Mouse (Mus musculus) megakaryocyte, embryonic 14.5 days (primary cell): ENCODE measurements around the gene Cldn10. TPM values are rescaled to one million over a fixed set of nuclear protein-coding genes. Genes with fewer than 3 reads are reported as not detected.

Experiments
- H3K27me3 ChIP-seq: replicated peaks from 2 replicates; pipeline ENCODE3; 2012; ENCODE audit warnings: inconsistent platforms
- H3K36me3 ChIP-seq: replicated peaks from 2 replicates; pipeline ENCODE3; 2012; ENCODE audit warnings: low read length, inconsistent platforms, mixed read lengths
- H3K4me1 ChIP-seq: 2 replicates; pipeline ENCODE4 v1.6.1; 2012; ENCODE audit warnings: inconsistent platforms
- H3K4me3 ChIP-seq: replicated peaks from 2 replicates; pipeline ENCODE3; 2012; ENCODE audit warnings: moderate library complexity, mild to moderate bottlenecking, inconsistent platforms
- H3K9me3 ChIP-seq: 2 replicates; pipeline ENCODE4 v1.6.1; 2012; ENCODE audit warnings: inconsistent platforms
- FLI1 ChIP-seq: IDR thresholded peaks from 2 replicates; pipeline ENCODE4 v1.6.1; 2012; ENCODE audit warnings: low read length, inconsistent platforms, mixed read lengths
- GATA1 ChIP-seq: IDR thresholded peaks from 3 replicates; pipeline ENCODE4 v1.6.1; 2012; ENCODE audit warnings: mixed read lengths, low read length, inconsistent platforms, borderline replicate concordance
- polyA plus RNA-seq: library from polyadenylated mRNA; stranded (reverse); fragments of >175 nt; gene quantifications from 2 replicates; pipeline ENCODE4 v1.2.3, GENCODE M21; 2012; ENCODE audit warnings: low replicate concordance; ENCODE audit not compliant: insufficient read depth

Gene Cldn10
- polyA plus RNA-seq, 1 experiment, result not detected

DNA sequence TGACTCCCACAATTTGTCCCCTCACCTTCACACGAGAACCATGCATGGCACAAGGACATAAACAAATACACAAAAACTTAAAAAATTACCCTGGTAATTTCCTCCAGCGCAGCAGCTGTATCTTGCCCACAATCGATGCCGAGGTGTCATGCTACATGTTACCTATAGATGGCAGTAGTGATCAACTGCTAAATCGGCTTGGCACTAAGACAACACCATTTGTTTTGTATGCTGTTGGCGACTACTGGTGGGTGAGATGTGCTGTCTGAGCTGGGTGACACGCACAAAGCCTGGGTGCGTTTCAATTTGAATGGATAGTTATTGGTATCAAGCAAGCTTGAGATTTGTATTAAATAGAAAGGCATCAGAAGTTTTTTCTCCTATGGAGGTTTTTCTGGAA is 32.4 kb downstream of the Cldn10 start:
- H3K4me1 ChIP-seq, result peaks cover 25% of the 10 kb centered on the region
- no peaks in the 10 kb centered on the region for H3K36me3 ChIP-seq
- peaks cover 16% of the 10 kb centered on the region for H3K9me3 ChIP-seq
- H3K4me3 ChIP-seq, result peak overlapping the region; percentile 64
- no peak for TF ChIP-seq GATA1
- no peak for TF ChIP-seq FLI1
- H3K27me3 ChIP-seq, result peaks cover 30% of the 10 kb centered on the region

DNA sequence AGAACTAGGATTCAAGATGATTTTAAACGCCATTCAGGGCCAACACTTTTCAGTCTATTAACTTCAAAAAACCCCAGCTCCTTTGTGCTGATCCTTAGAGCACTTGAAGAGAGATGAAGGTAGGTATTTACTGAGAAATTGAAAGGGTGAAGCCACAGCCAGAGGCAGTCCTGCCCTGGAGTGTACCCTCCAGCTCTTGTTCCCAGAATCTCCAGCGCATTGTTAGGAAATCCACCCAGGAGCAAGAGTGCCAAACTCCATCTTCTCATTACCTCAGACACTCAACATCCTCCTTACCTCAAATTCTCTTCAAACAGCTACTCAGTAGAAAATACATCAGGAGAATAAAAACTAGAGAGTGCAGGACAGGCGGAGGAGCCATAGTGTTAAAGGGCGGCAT is 35.1 kb downstream of the Cldn10 start:
- TF ChIP-seq GATA1, result no peak
- no peak for TF ChIP-seq FLI1
- Histone ChIP-seq H3K36me3 (no peaks in the 10 kb centered on the region), H3K4me3 (no peak overlapping the region), H3K27me3 (peaks cover 29% of the 10 kb centered on the region), H3K4me1 (peaks cover 18% of the 10 kb centered on the region), H3K9me3 (peaks cover 9% of the 10 kb centered on the region)

DNA sequence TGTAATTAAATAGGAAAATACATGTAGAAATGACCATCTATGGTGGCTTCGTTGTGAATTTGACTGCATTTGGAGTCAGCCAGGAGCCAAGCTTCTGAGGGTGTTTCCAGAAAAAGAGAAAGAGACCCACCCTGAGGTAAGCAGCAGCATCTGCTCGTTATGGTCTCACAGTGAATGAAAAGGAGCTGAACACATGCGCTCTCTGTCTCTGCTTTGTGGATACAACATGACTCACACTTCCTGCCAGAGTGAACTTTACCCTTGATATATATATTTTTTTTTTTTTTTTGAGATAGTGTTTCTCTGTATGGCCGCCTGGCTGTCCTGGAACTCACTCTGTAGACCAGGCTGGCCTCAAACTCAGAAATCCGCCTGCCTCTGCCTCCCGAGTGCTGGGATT is 35.6 kb downstream of the Cldn10 start:
- no peak overlapping the region for H3K4me3 ChIP-seq
- TF ChIP-seq GATA1 (no peak), FLI1 (no peak)
- peaks cover 30% of the 10 kb centered on the region for H3K27me3 ChIP-seq
- no peaks in the 10 kb centered on the region for H3K36me3 ChIP-seq
- peaks cover 4% of the 10 kb centered on the region for H3K9me3 ChIP-seq
- H3K4me1 ChIP-seq, result peaks cover 18% of the 10 kb centered on the region

DNA sequence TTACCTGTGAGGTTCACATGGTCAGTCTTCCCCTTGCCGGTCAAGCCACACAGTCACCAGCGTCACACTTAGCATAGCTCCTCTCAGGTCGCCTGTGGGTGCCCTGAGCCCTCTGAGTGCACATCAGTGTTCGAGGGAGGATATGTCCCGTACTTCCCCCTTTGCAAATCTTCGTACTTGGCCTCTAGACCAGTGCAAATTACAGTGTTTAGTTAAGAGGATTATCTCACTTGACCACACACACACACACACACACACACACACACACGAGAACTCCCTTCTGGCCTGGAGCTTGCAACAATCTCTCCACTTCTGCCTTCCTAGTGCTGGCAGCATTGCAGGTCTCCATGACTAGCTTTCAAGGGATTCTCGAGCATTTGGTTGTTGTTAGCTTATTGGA is 38.6 kb downstream of the Cldn10 start:
- H3K9me3 ChIP-seq, result no peaks in the 10 kb centered on the region
- peaks cover 7% of the 10 kb centered on the region for H3K4me1 ChIP-seq
- no peaks in the 10 kb centered on the region for H3K36me3 ChIP-seq
- H3K4me3 ChIP-seq, result no peak overlapping the region
- H3K27me3 ChIP-seq, result peaks cover 11% of the 10 kb centered on the region
- TF ChIP-seq GATA1, result no peak
- no peak for TF ChIP-seq FLI1

DNA sequence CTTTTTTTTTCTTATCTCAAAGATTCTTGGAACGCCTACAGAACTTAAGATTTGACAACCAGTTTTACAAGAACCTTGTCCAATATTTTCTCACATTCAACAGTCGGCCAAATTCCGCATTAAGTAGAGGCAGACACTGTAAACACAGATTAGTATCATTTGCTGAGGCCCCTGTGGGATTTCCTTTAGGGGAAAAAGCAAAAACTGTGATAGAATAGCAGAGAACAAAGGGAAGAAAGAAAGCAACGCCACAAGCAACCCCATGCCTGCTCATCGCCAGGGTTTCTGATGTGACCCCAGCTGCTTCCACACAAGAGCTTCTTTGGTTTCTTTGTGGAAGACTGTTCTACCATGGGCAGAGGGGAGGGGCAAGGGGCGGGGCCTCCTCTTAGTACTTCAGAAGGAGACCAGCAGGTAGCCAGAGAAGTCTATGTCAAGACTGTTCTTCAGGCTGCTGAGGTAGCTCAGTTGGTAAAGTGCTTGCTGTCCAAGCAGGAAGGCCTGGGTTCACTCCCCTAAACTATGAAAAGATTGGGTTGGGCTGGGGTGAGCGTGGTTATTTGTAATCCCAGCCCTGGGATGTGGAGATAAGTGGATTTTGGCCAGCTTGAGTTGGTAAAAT is 39.7 kb downstream of the Cldn10 start:
- Histone ChIP-seq H3K4me1 (peaks cover 7% of the 10 kb centered on the region), H3K9me3 (no peaks in the 10 kb centered on the region), H3K36me3 (no peaks in the 10 kb centered on the region), H3K4me3 (no peak overlapping the region), H3K27me3 (peaks cover 8% of the 10 kb centered on the region)
- no peak for TF ChIP-seq FLI1
- TF ChIP-seq GATA1, result no peak

DNA sequence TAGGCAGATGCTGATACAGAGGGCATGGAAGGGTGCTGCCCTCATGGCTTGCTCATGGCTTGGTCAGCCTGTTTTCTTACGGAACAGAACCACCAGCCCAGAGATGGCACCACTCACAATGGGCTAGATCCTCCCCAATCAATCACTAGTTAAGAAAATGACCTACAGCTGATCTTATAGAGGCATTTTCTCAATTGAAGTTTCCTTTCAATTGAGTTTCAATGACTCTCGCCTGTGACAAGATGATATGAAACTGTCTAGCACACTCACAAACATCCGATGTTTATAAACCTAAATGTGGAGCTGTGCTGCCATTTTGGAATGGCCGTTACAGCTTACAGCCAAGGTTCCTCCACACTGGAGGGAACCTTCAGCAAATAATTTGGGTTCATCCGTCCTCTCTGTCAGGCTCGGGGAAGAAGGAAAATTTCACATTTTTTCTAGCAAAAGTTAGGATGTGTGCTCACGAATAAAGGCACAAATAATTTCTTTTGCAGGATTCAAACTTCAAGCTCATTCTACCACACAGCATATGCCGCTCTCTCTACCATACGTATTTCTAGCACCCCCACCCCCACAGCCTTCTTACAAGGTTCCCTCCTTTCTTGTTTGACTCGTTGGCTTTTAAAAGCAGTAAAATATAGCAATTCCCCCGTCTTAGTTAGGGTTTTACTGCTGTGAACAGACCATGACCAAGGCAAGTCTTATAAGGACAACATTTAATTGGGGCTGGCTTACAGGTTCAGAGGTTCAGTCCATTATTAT is 41.8 kb downstream of the Cldn10 start:
- no peak overlapping the region for H3K4me3 ChIP-seq
- no peaks in the 10 kb centered on the region for H3K36me3 ChIP-seq

DNA sequence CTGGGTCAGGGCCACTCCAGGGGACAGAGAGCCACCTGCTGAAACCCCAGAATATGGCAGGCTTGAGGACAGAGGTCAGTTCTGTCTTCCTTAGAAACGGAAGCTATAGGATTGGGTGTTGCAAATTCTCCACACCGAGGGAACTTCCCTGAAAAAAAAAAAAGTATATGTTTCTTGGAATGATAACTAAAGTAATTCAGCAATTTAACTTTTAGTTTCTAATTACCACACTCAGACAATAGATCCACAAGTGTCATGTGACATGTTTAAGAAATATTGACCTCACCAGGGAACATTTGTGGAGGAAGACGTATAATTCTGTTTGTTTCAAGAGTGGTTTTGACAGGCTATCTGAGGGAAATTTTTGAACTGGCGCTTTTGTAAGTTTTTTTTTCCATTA is 43.9 kb downstream of the Cldn10 start:
- Histone ChIP-seq H3K4me1 (peaks cover 4% of the 10 kb centered on the region), H3K36me3 (no peaks in the 10 kb centered on the region), H3K9me3 (no peaks in the 10 kb centered on the region), H3K4me3 (no peak overlapping the region), H3K27me3 (peaks cover 4% of the 10 kb centered on the region)
- TF ChIP-seq FLI1, result no peak
- no peak for TF ChIP-seq GATA1

More for the DNA sequence above, 41.8 kb downstream of the Cldn10 start:
- H3K9me3 ChIP-seq, result no peaks in the 10 kb centered on the region
- peaks cover 3% of the 10 kb centered on the region for H3K4me1 ChIP-seq
- peaks cover 8% of the 10 kb centered on the region for H3K27me3 ChIP-seq
- TF ChIP-seq GATA1, result no peak
- no peak for TF ChIP-seq FLI1

DNA sequence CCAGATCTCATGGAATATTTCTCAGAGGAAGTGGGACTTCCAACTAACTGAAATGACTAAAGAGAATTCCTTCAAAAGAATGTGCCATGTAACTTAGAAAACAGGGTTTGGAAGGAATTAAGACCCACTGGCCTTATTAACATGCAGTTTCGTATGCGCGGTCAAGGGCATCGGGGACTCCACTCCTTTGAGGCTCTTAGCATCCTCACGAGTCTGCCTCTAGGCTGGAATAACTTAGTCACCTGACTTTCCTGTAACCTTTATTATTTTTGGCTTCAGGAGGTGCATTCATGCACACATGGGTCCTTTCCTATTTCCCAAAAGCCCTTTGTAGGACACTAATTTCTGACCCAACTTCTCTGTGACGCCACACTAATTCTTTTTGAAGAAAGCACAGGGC is 45.5 kb downstream of the Cldn10 start:
- no peak overlapping the region for H3K4me3 ChIP-seq
- H3K4me1 ChIP-seq, result peaks cover 4% of the 10 kb centered on the region; the same call in 1 of the 2 replicates
- no peak for TF ChIP-seq FLI1
- no peak for TF ChIP-seq GATA1
- H3K27me3 ChIP-seq, result no peaks in the 10 kb centered on the region
- no peaks in the 10 kb centered on the region for H3K36me3 ChIP-seq
- H3K9me3 ChIP-seq, result no peaks in the 10 kb centered on the region

DNA sequence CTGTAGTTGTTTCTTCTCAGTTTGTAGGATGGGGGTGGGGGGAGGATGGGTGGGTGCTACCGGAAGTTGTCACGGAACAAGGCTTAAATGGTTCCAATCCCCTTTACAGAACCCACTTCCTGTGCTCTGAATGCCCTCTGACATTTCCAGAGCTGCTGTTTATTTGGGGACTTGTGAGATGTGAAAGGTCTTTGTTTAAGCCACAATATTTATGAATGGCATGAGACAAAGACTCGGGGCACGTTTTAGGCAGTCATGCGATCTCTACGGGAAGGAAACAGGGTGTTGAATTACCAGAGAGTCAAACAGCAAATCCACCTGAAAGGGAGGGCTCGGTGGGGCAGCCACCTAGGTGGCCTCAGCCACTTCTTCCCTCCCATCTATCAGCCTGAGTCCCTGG is 46.6 kb downstream of the Cldn10 start:
- Histone ChIP-seq H3K36me3 (no peaks in the 10 kb centered on the region), H3K4me3 (no peak overlapping the region), H3K27me3 (no peaks in the 10 kb centered on the region), H3K9me3 (no peaks in the 10 kb centered on the region), H3K4me1 (peaks cover 4% of the 10 kb centered on the region; the same call in 1 of the 2 replicates)
- TF ChIP-seq FLI1, result no peak
- no peak for TF ChIP-seq GATA1

DNA sequence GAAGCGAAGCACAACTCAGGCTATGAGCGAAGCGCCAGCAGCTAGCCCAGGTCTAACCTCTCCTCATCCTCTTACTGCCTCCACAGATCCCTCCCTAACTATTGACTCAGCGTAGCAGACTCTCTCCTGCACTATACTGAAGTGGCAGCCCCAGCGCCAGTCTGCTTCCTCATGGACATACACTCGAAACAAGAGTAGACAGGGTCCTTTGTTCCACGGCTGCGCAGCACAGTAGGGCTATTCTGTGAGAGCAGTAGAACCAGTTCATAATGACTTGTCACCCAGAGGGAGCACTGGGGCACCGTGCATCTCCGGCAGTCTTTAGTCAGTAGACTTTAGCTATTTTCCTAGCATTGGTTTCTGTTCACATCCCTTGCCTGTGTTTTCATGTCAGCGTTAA is 48.4 kb downstream of the Cldn10 start:
- peaks cover 4% of the 10 kb centered on the region for H3K4me1 ChIP-seq

DNA sequence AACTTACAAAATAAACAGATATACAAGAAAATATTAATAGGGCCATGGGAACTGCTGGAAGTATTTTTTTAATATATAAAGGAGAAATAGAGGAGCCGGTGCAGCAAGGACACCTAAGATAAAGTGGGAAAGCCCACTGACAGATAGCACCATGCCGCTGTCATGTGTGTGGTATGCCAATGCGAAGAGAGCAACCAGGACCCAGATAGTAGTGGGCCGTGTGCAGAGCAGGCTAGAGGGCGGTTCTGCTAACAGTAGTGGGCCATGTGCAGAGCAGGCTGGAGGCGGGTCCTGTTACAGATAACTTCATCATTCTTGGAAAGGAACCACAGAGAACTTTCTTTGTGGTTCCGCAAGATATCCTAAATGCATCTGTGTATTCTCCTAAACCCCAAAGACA is 49.0 kb downstream of the Cldn10 start:
- peaks cover 4% of the 10 kb centered on the region for H3K4me1 ChIP-seq
- H3K9me3 ChIP-seq, result peaks cover 7% of the 10 kb centered on the region
- H3K27me3 ChIP-seq, result peaks cover 13% of the 10 kb centered on the region
- TF ChIP-seq GATA1 (no peak), FLI1 (no peak)
- no peaks in the 10 kb centered on the region for H3K36me3 ChIP-seq
- H3K4me3 ChIP-seq, result no peak overlapping the region

More for the DNA sequence above, 48.4 kb downstream of the Cldn10 start:
- Histone ChIP-seq H3K27me3 (peaks cover 10% of the 10 kb centered on the region), H3K9me3 (peaks cover 7% of the 10 kb centered on the region), H3K36me3 (no peaks in the 10 kb centered on the region), H3K4me3 (no peak overlapping the region)
- TF ChIP-seq FLI1 (no peak), GATA1 (no peak)
